Mouse (Mus musculus) embryo, embryonic 11 days (tissue): ENCODE measurements around the gene Col12a1.

ENCODE experiments used
- DNase-seq: peaks from one replicate; pipeline ENCODE4 v3.0.0-alpha.2; 2015

Gene Col12a1

GRCm38 (mm10) chr9:79600237-79600570 lies 118.4 kb downstream of the Col12a1 start:
- DNase-seq, result no peak

DNA sequence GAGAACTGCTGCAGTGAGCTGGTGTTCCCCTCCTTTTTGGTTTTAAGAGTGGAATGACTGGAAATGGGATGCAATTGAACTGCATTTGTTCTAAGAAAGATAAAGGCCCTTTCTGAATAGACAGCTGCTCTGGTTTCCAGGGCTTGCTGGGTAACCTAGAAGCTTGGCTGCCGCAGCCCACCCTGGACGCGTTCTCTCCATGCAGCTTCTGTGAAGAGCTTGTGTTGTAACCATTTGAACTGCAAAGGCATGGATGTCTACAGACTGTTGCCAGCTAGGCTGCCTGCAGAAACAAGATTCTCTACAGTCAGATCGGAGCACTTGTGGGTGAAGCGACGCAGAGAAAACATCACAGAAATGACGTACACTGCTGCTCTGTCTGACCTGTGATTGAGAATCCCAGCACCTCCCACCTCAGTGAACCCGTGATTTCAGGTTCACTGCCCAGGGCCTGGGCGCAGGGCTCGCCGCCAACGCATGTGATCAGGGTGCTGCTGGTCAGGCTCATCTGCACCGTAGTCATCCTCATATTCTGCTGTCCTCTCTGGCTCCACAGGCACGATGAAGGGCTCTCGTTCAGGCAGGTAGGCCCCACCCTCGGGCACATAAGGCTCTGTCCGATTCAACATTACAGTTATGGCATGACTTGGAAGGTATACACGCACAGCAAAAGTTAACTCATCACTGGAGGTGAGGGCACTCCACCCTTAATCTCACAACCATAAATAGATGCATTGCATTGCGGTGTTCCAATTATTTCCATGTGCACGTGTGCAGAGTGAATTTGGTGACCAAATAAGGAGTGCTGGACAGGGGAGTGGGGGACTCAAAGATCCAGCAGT lies 119.0 kb downstream of the Col12a1 start:
- DNase-seq, result no peak

DNA sequence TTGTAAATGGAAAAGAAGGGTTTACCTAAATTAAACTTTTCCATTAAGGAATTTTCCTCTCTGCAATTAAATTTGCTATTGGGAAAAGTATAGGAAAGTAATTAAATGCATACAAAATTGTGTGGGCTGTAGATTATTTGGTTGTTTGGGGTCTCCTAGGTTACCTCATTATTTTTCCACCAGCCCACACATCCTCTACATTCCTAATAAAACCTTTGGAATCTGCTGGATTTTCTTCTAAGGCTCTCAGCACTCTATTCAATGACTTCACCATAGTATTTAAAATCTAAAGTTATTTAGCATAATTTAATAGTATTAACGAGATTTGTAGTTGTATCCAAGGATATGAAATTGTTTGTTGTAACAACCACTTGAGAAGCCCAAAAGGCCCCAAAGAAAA lies 120.1 kb downstream of the Col12a1 start:
- no peak for DNase-seq

- DNase-seq, result no peak
Observed at GRCm38 (mm10) chr9:79586415-79587195, 132.0 kb downstream of the Col12a1 start.

DNA sequence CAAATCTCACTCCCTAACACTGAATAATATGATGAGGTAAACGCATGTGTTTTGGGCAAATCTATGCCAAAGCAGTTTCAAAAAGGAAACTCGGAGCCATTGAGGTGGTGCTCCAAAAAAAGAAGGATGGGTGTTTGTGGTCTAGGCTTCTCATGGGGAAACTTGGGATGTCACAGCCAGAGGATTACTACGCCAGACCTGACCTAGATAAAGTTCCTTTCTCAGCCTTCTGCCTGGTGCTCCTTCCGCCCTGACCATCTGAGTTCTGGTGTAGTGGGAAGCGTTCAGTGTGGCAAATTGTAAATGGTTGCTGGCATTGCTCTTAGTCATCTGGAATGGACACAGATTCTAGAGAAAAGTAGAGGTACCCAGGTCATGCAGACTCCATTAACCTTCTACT lies 151.8 kb downstream of the Col12a1 start:
- no peak for DNase-seq

DNA sequence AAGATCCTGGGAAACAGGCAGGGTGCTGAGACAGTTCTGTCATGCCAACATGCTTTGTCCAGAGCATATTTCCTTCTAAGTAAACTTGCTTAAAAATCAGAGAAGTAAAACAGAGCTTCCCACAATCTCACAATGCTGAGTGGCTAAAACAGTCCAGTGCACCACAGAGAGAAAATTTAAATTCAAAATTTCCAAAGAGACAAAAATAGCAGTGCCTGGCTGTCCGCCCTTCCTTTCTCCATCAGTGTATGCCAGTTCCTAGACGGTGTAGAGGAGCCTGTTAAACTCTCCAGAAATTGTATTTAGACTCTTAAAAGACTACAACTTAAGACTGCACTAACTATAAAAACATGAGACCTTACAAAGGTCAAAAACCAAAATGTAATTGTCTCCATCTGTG lies 165.3 kb downstream of the Col12a1 start:
- DNase-seq, result no peak
